Mouse (Mus musculus) forebrain, embryonic 14.5 days (tissue): Measurements from ENCODE around the gene Sass6. TPM values are rescaled to one million over a fixed set of nuclear protein-coding genes. Genes with fewer than 3 reads are reported as not detected.

ENCODE experiments used
- ATAC-seq: fragments of 200-750 bp; cut with Nextera tagmentation; 2 replicates; pipeline ENCODE4 v1.8.0; 2017; ENCODE audit warnings: mild to moderate bottlenecking, moderate library complexity
- DNase-seq: peaks from one replicate; pipeline ENCODE4 v3.0.0-alpha.2; 2015; ENCODE audit warnings: low spot score
- H3K27ac ChIP-seq: fragments of 300-500 bp; sonication (generic); 2 replicates; pipeline ENCODE4 v1.5.1; 2014; ENCODE audit warnings: low read depth, mild to moderate bottlenecking, control low read depth, low read length, moderate library complexity
- H3K27me3 ChIP-seq: fragments of 300-500 bp; sonication (generic); replicated peaks from 2 replicates; pipeline ENCODE4 v1.6.1; 2014; ENCODE audit warnings: low read length, control low read depth, mixed read lengths; ENCODE audit not compliant: control insufficient read depth, insufficient read depth
- H3K36me3 ChIP-seq: fragments of 300-500 bp; sonication (generic); 2 replicates; pipeline ENCODE4 v1.6.1; 2014; ENCODE audit warnings: low read length, control low read depth; ENCODE audit not compliant: control insufficient read depth, insufficient read depth
- H3K4me1 ChIP-seq: fragments of 300-500 bp; sonication (generic); 2 replicates; pipeline ENCODE4 v1.6.1; 2014; ENCODE audit warnings: antibody characterized with exemption, low read length, control low read depth; ENCODE audit not compliant: control insufficient read depth, insufficient read depth
- H3K4me2 ChIP-seq: fragments of 300-500 bp; sonication (generic); 2 replicates; pipeline ENCODE4 v1.6.1; 2014; ENCODE audit warnings: mild to moderate bottlenecking, control low read depth, low read length
- H3K4me3 ChIP-seq: fragments of 300-500 bp; sonication (generic); 2 replicates; pipeline ENCODE4 v1.5.1; 2014; ENCODE audit warnings: low read depth, low read length, control low read depth
- H3K9ac ChIP-seq: fragments of 300-500 bp; sonication (generic); 2 replicates; pipeline ENCODE4 v1.6.1; 2014; ENCODE audit warnings: mild to moderate bottlenecking, low read length, control low read depth, moderate library complexity
- H3K9me3 ChIP-seq: fragments of 300-500 bp; sonication (generic); replicated peaks from 2 replicates; pipeline ENCODE4 v1.6.1; 2016; ENCODE audit warnings: low read length, control low read depth, mixed read lengths; ENCODE audit not compliant: control insufficient read depth
- WGBS: fragments of 180-500 bp; shearing (Covaris S2); extraction: QIAGEN DNeasy Blood & Tissue Kit; methylation state at CpG from one replicate; pipeline ENCODE4 v1.1.7; 2014; 5-methylcytosine and 5-hydroxymethylcytosine counted together
- polyA plus RNA-seq: library from polyadenylated mRNA; unstranded; fragments of >200 nt; fragmentation: Nextera tagmentation; extraction: Ambion mirVana; gene quantifications from 2 replicates; pipeline ENCODE4 v1.2.1, GENCODE M21; 2014

The Sass6 gene
- polyA plus RNA-seq, 1 experiment from 2014 or later: 15.0 TPM

DNA sequence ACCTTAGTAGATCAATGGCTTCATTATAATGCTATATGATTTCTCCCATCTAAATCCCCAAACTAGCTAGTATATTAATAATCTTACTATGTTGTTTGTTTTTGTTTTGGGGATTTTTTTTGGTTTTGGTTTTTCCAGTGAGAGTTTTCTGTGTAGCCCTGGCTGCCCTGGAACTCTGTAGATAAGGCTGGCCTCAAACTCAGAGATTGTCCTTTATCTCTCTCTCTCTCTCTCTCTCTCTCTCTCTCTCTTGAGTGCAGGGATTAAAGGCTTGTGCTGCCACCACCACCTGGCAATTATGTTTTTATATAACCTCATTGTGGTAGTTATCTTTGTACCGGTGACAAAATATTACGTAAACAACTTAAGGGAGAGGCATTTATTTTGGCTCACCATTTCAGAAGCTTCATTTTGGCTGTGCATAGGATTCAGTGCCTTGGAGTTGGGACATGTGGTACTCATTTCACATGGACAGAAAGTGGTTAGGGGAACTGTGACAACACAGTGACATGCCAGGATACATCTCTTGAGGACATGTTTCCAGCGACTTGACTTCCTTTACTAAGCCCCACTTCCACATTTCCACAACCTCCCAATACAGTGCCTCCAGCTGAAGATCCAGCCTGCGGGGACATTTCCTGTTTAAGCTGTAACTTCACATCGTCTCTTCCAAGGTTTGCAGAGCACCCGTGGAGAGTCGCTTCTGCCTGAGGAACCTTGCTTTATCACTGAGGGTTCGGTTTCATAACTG lies 20.7 kb downstream of the Sass6 start:
- 91% methylated on average over 8 of the region's 8 CpGs for WGBS
- Histone ChIP-seq H3K4me1 (no peaks in the 10 kb centered on the region), H3K27ac (no peak overlapping the region), H3K4me2 (no peak overlapping the region), H3K9me3 (no peaks in the 10 kb centered on the region), H3K4me3 (no peak overlapping the region), H3K9ac (no peak overlapping the region), H3K36me3 (peaks cover 55% of the 10 kb centered on the region), H3K27me3 (no peaks in the 10 kb centered on the region)
- ATAC-seq (no peak), DNase-seq (no peak)

DNA sequence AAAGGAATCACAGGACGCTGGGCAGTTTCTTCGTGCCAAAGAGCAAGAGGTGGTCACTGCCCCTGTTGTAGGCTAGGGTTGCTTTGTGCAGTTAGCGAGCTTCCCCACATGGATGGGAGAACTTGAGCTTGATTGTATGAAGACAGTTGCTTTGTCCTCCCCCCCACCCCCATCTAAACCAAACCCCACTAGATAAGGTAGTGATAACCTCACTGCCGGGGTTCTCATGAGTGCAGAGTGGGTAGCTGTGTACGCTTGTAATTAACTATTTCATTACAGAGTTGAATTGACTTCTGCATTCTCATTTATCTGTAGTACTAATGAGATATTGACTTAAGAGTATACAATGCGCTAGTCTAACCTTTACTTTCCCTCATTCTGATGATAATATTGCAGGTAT lies 24.1 kb downstream of the Sass6 start:
- DNase-seq (no peak), ATAC-seq (no peak)
- H3K36me3 ChIP-seq: peaks cover 65% of the 10 kb centered on the region
- 86% methylated on average over 6 of the region's 6 CpGs for WGBS
- H3K27ac ChIP-seq: no peak overlapping the region
- no peak overlapping the region for H3K9ac ChIP-seq
- no peak overlapping the region for H3K4me2 ChIP-seq
- no peaks in the 10 kb centered on the region for H3K27me3 ChIP-seq
- no peaks in the 10 kb centered on the region for H3K4me1 ChIP-seq
- no peaks in the 10 kb centered on the region for H3K9me3 ChIP-seq
- H3K4me3 ChIP-seq: no peak overlapping the region

DNA sequence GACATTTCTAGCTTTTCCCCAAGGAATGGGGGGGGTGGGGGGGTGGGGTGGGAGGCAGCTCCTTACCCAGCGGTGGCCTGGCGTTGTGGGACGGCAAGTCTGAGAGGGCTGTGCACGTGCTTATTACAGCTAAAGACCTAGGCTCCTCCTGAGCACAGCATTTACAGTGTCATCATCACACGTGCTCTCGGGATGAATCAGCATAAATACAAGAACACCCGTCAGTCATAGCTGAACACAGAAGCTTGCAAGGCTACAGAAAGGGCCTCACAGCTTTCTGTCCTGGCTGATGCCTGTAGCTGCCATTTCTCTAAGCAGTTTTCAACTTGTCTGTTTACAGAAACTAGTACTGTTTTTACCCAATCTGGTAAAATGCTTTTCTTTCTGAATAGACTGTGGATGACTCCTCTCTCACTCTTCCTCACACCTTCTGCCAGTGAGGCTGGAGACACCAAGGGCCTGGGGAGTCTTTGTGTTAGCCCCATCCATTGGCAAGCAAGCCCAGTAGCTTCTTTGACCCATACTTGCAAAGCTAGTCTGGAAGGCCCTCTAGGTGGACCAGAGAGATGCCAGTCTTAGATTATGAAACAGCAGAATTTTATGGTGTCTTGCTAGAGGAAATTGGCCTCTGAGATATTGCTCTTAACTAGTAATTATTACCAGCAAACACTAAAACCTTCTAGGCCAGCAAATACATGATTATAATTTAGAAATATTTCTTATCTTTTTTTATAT lies 26.0 kb downstream of the Sass6 start:
- no peaks in the 10 kb centered on the region for H3K9me3 ChIP-seq
- peaks cover 48% of the 10 kb centered on the region for H3K36me3 ChIP-seq
- H3K27ac ChIP-seq: no peak overlapping the region
- H3K9ac ChIP-seq: no peak overlapping the region
- DNase-seq (no peak), ATAC-seq (no peak)
- H3K4me3 ChIP-seq: no peak overlapping the region
- H3K4me1 ChIP-seq: no peaks in the 10 kb centered on the region
- WGBS: 92% methylated on average over 7 of the region's 7 CpGs
- H3K4me2 ChIP-seq: no peak overlapping the region
- no peaks in the 10 kb centered on the region for H3K27me3 ChIP-seq

DNA sequence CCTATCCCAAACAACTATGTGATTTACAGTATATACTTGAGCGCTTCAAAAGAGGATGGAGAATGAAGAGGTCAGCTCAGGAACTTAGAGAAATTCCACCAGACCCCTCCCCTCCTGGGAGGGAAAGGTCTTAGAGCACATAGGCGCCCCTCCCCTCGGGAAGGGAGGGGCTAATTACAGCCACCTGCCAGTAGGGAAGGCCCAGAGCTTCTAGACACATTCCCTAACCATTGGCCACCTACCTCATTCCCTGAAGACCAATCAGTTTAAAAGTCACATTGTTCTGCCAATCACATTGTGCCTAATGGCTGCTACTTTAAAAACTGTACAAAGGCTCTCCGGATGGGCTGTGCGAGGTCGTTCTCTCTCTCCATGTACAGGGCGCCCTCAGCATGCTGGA lies 27.9 kb downstream of the Sass6 start:
- ATAC-seq (no peak), DNase-seq (no peak)
- 92% methylated on average over 7 of the region's 7 CpGs for WGBS
- no peak overlapping the region for H3K4me2 ChIP-seq
- H3K4me3 ChIP-seq: no peak overlapping the region
- H3K27me3 ChIP-seq: no peaks in the 10 kb centered on the region
- no peak overlapping the region for H3K27ac ChIP-seq
- no peaks in the 10 kb centered on the region for H3K9me3 ChIP-seq
- H3K4me1 ChIP-seq: no peaks in the 10 kb centered on the region
- H3K9ac ChIP-seq: no peak overlapping the region
- peaks cover 40% of the 10 kb centered on the region for H3K36me3 ChIP-seq

GRCm38 (mm10) chr3:116631459-116631858 lies 36.7 kb downstream of the Sass6 start:
- ATAC-seq (peak; percentile 55; the same call in 1 of the 2 replicates), DNase-seq (no peak)
- no peaks in the 10 kb centered on the region for H3K27me3 ChIP-seq
- no peak overlapping the region for H3K27ac ChIP-seq
- H3K4me1 ChIP-seq: no peaks in the 10 kb centered on the region
- 57% methylated on average over 1 of the region's 1 CpGs for WGBS
- no peak overlapping the region for H3K4me2 ChIP-seq
- H3K9me3 ChIP-seq: no peaks in the 10 kb centered on the region
- no peak overlapping the region for H3K9ac ChIP-seq
- H3K4me3 ChIP-seq: no peak overlapping the region
- H3K36me3 ChIP-seq: peaks cover 55% of the 10 kb centered on the region

DNA sequence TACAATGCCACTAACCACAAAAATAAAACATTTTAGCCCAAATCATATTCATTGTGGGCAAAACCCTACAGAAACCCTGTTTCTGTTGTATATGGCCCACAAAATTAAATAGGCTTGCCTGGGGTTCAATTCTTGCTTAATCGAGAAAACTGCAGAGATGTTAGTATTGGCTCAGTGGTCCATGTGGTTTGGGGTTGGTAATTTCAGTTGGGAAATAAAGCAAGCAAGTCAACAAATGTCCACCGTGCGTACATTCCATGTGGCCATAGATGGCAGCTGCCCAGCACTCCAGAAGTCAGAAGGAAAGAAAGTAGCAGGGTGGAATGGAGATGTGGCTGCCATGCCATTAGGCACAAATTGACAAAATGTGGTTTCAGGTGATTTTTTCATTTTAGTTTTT lies 38.2 kb downstream of the Sass6 start:
- Histone ChIP-seq H3K36me3 (peaks cover 64% of the 10 kb centered on the region), H3K27ac (no peak overlapping the region)

DNA sequence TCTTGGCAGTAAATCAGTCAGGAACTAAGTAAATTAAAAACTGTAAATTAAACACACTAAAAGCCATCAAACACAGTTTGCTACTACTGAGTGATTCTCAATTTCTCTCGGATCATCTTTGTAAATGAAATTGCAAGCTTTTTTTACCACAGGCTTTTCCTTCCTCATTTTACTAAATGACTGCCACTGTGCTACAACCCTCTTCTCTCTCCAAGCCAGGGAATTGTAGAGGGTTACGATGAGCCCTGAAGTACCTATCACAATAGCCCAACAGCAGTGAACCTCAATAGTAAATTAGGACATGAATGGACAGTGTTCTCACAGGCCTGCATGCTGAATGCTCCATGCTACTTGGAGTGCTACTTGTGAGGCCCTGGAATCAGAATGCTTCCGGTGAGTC lies 39.3 kb downstream of the Sass6 start:
- Histone ChIP-seq H3K9ac (no peak overlapping the region), H3K4me2 (no peak overlapping the region), H3K4me1 (no peaks in the 10 kb centered on the region), H3K27ac (no peak overlapping the region), H3K4me3 (no peak overlapping the region), H3K36me3 (peaks cover 71% of the 10 kb centered on the region), H3K9me3 (no peaks in the 10 kb centered on the region), H3K27me3 (no peaks in the 10 kb centered on the region)
- WGBS: 90% methylated on average over 3 of the region's 3 CpGs
- ATAC-seq (no peak), DNase-seq (no peak)

More for the DNA sequence above, 38.2 kb downstream of the Sass6 start:
- H3K4me3 ChIP-seq: no peak overlapping the region
- H3K4me2 ChIP-seq: no peak overlapping the region
- DNase-seq (no peak), ATAC-seq (no peak)
- H3K27me3 ChIP-seq: no peaks in the 10 kb centered on the region
- 92% methylated on average over 3 of the region's 3 CpGs for WGBS
- no peak overlapping the region for H3K9ac ChIP-seq
- H3K4me1 ChIP-seq: no peaks in the 10 kb centered on the region
- H3K9me3 ChIP-seq: no peaks in the 10 kb centered on the region

- H3K36me3 ChIP-seq: peaks cover 78% of the 10 kb centered on the region
- no peaks in the 10 kb centered on the region for H3K4me1 ChIP-seq
- WGBS: 95% methylated on average over 8 of the region's 8 CpGs
Measured at GRCm38 (mm10) chr3:116634853-116635252, 40.1 kb downstream of the Sass6 start.

DNA sequence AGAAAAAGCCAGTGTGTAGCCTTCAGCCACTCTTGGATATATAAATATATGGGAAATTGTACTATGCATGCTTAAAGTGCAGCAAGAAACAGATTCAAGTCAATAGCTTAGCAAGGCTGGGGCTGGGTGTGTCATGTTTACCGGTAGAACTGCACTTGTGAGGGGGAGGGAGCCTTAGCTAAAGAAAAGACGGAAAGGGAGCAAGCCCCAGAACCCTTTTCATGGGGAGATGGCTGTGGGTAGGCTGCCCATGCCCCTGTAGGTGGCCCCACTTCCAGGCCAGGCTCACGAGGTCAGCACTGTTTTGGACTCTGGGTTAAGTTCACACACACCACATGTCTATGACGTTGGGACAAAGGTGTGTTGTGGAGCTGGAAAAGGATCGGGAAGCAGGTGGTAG lies 41.0 kb downstream of the Sass6 start:
- no peak overlapping the region for H3K4me2 ChIP-seq
- H3K27ac ChIP-seq: no peak overlapping the region
- H3K4me1 ChIP-seq: no peaks in the 10 kb centered on the region
- no peak overlapping the region for H3K9ac ChIP-seq
- H3K4me3 ChIP-seq: no peak overlapping the region
- no peak for ATAC-seq
- peaks cover 80% of the 10 kb centered on the region for H3K36me3 ChIP-seq
- H3K9me3 ChIP-seq: no peaks in the 10 kb centered on the region
- 68% methylated on average over 5 of the region's 5 CpGs for WGBS
- no peaks in the 10 kb centered on the region for H3K27me3 ChIP-seq
- DNase-seq: no peak

More at GRCm38 (mm10) chr3:116634853-116635252, 40.1 kb downstream of the Sass6 start:
- H3K4me3 ChIP-seq: no peak overlapping the region
- DNase-seq (no peak), ATAC-seq (no peak)
- H3K27ac ChIP-seq: no peak overlapping the region
- H3K4me2 ChIP-seq: no peak overlapping the region
- no peaks in the 10 kb centered on the region for H3K9me3 ChIP-seq
- no peak overlapping the region for H3K9ac ChIP-seq
- no peaks in the 10 kb centered on the region for H3K27me3 ChIP-seq
